Mouse (Mus musculus) small intestine, adult 2 months (tissue): ENCODE results near the gene Vmo1.

Experiments used
- CTCF ChIP-seq: fragments of 200-500 bp; IDR thresholded peaks from 2 replicates; pipeline ENCODE4 v1.5.1; 2012; ENCODE audit warnings: low read depth, mild to moderate bottlenecking, control low read depth, inconsistent platforms, low read length, moderate library complexity, mixed read lengths; ENCODE audit not compliant: insufficient replicate concordance, insufficient read length; ENCODE audit errors: extremely low read depth
- POLR2A ChIP-seq: fragments of 200-500 bp; IDR thresholded peaks from 2 replicates; pipeline ENCODE4 v1.6.1; 2012; ENCODE audit warnings: low read depth, mild to moderate bottlenecking, control low read depth, inconsistent platforms, low read length, moderate library complexity

DNA sequence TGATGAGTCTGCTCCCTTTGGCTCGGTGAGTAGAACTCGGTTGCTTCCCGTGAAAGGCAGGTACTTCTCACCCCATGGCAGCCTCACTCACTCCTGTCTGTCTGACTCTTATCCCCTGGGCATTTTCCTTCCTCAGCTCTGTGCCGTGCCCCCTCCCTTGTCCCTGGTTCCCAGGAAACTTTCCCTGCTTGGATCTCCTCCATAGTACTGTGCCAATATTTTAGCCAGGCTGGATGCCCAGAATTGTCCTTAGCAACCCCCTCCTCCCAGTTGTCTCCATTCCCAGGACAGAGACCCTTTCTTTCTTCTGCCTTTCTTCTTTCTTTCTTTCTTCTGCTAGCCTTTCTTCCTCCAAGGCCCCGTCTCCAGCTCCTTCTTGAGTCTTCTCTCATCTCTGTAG lies 27.0 kb upstream of the Vmo1 start:
- TF ChIP-seq CTCF (no peak), POLR2A (no peak)
